Mouse (Mus musculus): Measurements from ENCODE around the gene Arcn1. TPM values are rescaled to one million over a fixed set of nuclear protein-coding genes. Genes with fewer than 3 reads are reported as not detected.
"Not testable (repeated sequence)": the region's sequence is repeated elsewhere in the genome, so short reads cannot be mapped to it uniquely, and the experiment has no call there.

Arcn1 gene
- 10 to 100 TPM; 91.2 to 97.7 TPM for total RNA-seq (2021)
- long read RNA-seq, experiment 1, full-length matches to known transcripts = 116 of 136 reads
- long read RNA-seq, experiment 1, partial matches to known transcripts = 8 of 136 reads
- long read RNA-seq, experiment 1, other reads (novel, unspliced or antisense) = 12 of 136 reads
- long read RNA-seq, experiment 2, full-length matches to known transcripts = 119 of 127 reads
- long read RNA-seq, experiment 2, partial matches to known transcripts = 2 of 127 reads
- long read RNA-seq, experiment 2, other reads (novel, unspliced or antisense) = 6 of 127 reads

GRCm38 (mm10) chr9:44767101-44768028 lies at the start of gene Arcn1, which contains the start of gene Ift46:
Gene Arcn1, minus strand, starts transcription at chr9:44767845.
Gene Ift46, plus strand, starts transcription at chr9:44767908.
- intact Hi-C loops (cut with DNase I) = no loop called here
- DNase-seq (ENCODE audit: low spot score in 2 of 2) = peak; percentile 69 to 80

DNA sequence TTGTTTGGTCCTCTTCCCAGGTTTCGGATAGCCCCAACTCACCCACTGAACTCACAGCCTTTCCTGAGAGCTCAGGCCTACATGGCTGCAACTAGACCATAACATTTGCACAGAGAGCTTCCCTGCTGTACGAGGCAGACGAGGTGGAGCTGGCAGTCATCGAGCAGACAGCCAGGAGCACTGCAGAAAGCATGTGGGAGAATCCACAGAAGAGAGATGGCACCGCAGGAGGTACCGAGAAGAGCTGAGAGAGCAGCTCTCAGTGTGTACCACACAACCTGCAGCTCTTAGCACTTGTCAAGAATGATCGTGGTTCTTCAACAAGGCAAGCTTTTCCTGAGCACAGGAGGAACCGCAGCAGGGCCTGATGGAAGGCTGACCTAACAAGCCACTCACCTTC lies 46.5 kb upstream of the Arcn1 start:
- no peak for DNase-seq (ENCODE audit: low spot score in 2 of 2)
- intact Hi-C loops (cut with DNase I) = no loop called here

DNA sequence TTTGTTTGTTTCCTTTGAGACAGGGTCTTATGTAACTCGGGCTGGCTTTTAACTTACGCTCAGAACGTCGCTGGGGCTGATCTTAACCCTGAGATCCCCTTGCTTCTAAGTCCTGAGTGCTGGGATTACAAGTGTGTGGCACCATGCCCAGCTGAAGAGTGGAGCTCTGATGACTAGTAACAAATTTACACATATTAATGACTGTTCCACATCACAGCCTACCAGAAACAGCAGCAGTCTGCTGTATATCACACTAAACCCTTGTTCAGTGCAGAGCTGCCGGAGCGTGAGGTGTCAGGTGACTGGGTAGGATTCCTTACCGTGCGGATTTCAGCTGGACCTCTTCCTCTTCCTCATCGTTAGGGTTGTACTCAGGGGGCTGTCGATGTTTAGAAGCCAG lies 42.7 kb upstream of the Arcn1 start:
- intact Hi-C loops (cut with DNase I) = no loop called here
- DNase-seq (ENCODE audit: low spot score in 2 of 2) = no peak

DNA sequence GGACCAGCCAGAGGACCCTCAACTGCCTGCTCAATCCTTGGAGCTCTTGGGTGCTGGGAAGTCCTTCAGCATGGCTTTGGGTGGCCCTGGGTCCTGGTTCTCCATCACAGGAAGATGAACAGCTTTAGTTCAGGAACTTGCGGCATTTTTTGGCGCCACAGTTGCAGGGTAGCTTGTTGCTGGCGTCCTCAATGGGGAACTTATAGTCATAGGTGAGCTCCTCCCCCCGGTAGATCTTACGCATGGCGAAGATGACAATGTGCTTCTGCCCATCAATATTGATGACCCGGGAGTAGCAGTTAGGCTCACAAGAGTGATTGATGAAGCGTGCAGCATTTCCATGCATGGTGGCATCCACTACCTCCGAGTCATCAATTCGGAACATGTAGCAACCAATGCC lies 40.1 kb upstream of the Arcn1 start:
- intact Hi-C loops (cut with DNase I) = no loop called here
- DNase-seq (ENCODE audit: low spot score in 2 of 2) = no peak

GRCm38 (mm10) chr9:44807141-44807540 lies 39.5 kb upstream of the Arcn1 start:
- no peak for DNase-seq (ENCODE audit: low spot score in 2 of 2)
- intact Hi-C loops (cut with DNase I) = no loop called here

DNA sequence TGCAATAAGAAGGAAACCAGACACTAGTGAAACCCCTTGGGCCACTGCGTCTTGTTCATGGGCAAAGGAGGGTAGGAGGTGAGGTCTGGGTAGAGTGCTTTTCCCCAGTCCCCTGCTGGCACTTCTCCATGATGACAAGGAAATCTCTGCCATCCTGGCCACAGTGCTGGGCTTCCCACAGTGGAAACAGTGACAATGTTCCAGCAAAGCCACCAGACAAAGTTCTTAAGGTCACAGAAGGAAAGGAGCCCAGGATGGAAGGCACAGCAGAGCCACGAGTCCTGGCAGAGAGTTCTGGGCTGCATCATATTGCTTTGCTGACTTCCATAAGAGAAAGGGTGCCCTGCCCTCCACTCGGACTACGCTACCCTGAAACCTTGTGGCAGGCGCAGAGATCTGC lies 37.9 kb upstream of the Arcn1 start:
- intact Hi-C loops (cut with DNase I) = no loop called here

GRCm38 (mm10) chr9:44804678-44805077 lies 37.0 kb upstream of the Arcn1 start:
- DNase-seq (ENCODE audit: low spot score in 2 of 2) = no peak
- intact Hi-C loops (cut with DNase I) = no loop called here

More for the DNA sequence above, 37.9 kb upstream of the Arcn1 start:
- DNase-seq (ENCODE audit: low spot score in 2 of 2) = no peak

GRCm38 (mm10) chr9:44802808-44803450 lies 35.3 kb upstream of the Arcn1 start, which contains the start of gene Ttc36:
Gene Ttc36, minus strand, starts transcription at chr9:44803072.
- no peak for DNase-seq (ENCODE audit: low spot score in 2 of 2)
- intact Hi-C loops (cut with DNase I) = no loop called here

- no peak for DNase-seq (ENCODE audit: low spot score in 2 of 2)
- intact Hi-C loops (cut with DNase I) = no loop called here
Observed at GRCm38 (mm10) chr9:44801669-44802068, 34.0 kb upstream of the Arcn1 start.

DNA sequence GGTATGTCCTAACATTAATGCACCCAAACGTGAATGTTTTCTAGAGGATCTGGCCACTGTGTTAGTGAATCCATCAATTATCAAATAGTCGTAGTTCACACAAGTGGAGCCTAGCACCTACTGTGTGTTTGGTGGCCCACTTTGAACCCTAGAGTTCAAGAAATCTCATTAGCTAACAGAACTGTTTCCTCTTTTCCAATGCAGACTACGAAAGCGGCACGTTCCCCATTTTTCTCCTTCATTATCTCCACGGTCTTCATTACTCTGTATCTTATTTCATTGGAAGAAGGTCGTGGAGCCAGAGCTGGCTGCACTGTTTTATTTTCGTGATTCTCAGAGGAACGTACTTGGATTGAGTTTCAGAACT lies 32.3 kb upstream of the Arcn1 start:
- intact Hi-C loops (cut with DNase I) = no loop called here
- DNase-seq (ENCODE audit: low spot score in 2 of 2) = no peak

GRCm38 (mm10) chr9:44799102-44799957 lies 31.7 kb upstream of the Arcn1 start, which contains the start of gene Tmem25:
Gene Tmem25, minus strand, starts transcription at chr9:44799307.
- DNase-seq (ENCODE audit: low spot score in 2 of 2) = peak; percentile 88 to 89
- intact Hi-C loops (cut with DNase I) = no loop called here

GRCm38 (mm10) chr9:44798298-44798697 lies 30.7 kb upstream of the Arcn1 start:
- DNase-seq (ENCODE audit: low spot score in 2 of 2) = no peak
- intact Hi-C loops (cut with DNase I) = no loop called here

- intact Hi-C loops (cut with DNase I) = no loop called here
- no peak for DNase-seq (ENCODE audit: low spot score in 2 of 2)
Observed at GRCm38 (mm10) chr9:44792842-44793241, 25.2 kb upstream of the Arcn1 start.

- intact Hi-C loops (cut with DNase I) = no loop called here
- peak; percentile 96 to 97 for DNase-seq (ENCODE audit: low spot score in 2 of 2)
Observed at GRCm38 (mm10) chr9:44772750-44773651, 5.4 kb upstream of the Arcn1 start.

- DNase-seq (ENCODE audit: low spot score in 2 of 2) = no peak
- intact Hi-C loops (cut with DNase I) = no loop called here
Observed at GRCm38 (mm10) chr9:44772392-44772749, 4.7 kb upstream of the Arcn1 start.

DNA sequence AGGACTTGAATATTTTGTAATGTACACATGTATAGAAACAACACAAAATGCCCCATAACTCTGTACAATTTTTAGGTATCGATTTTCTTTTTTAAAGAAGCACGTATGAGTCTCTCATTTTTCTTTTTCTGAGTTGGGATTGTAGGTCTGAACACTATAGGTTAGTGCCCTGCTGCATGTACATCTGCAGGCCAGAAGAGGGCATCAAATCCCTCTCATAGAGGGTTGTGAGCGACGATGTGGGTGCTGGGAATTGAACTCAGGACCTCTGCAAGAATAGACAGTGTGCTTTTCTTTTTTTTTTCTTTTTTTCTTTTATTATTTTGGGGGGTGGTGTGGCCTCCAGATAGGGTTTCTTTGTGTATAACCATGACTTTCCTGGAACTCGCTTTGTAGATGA lies 3.7 kb upstream of the Arcn1 start:
- intact Hi-C loops (cut with DNase I) = no loop called here
- no peak for DNase-seq (ENCODE audit: low spot score in 2 of 2)

- DNase-seq (ENCODE audit: low spot score in 2 of 2); intact Hi-C loops (cut with DNase I): not testable (repeated sequence)
Observed at GRCm38 (mm10) chr9:44768029-44768394, 367 bp upstream of the Arcn1 start.

DNA sequence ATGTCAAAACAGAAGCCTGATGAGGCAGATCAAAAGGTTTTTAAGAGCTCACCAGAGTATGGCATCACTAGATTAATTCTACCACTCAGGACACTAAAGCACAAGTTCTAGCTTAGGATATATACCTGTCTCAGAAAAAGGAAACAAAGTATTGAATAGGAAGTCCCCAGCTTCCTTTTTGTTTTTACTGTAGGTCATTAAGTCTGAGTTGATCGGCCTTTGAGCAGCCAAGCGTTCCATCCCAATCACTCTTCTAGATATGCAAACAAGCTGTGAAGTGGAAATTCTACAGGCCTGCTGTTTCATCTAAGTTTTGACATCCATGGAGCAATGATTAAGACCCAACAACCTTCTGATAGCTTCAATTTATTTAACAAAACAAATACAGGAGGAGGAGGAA lies 6.8 kb downstream of the Arcn1 start:
- DNase-seq (ENCODE audit: low spot score in 2 of 2) = no peak
- intact Hi-C loops (cut with DNase I) = no loop called here

All from left cerebral cortex, postnatal 14 days (tissue).